Mouse (Mus musculus) small intestine, adult 2 months (tissue): Measurements from ENCODE around the gene Fmn2.

Experiments used
- CTCF ChIP-seq: fragments of 200-500 bp; IDR thresholded peaks from 2 replicates; pipeline ENCODE4 v1.5.1; 2012; ENCODE audit warnings: low read depth, mild to moderate bottlenecking, control low read depth, inconsistent platforms, low read length, moderate library complexity, mixed read lengths; ENCODE audit not compliant: insufficient replicate concordance, insufficient read length; ENCODE audit errors: extremely low read depth
- POLR2A ChIP-seq: fragments of 200-500 bp; IDR thresholded peaks from 2 replicates; pipeline ENCODE4 v1.6.1; 2012; ENCODE audit warnings: low read depth, mild to moderate bottlenecking, control low read depth, inconsistent platforms, low read length, moderate library complexity

- TF ChIP-seq POLR2A: no peak
- TF ChIP-seq CTCF: no peak
Observed at GRCm38 (mm10) chr1:174592420-174592980, 90.9 kb downstream of the Fmn2 start.
